Mouse (Mus musculus): ENCODE measurements around the gene Dhrs3. TPM values are rescaled to one million over a fixed set of nuclear protein-coding genes. Genes with fewer than 3 reads are reported as not detected.

The Dhrs3 gene
- polyA plus RNA-seq, 1 experiment from 2014 or later: 128 TPM

- no peaks in the 10 kb centered on the region; the same call in 1 of the 2 replicates for H3K36me3 ChIP-seq (ENCODE audit: control insufficient read depth, insufficient read depth, low read length)
- peaks cover 28% of the 10 kb centered on the region for H3K4me1 ChIP-seq (ENCODE audit: control insufficient read depth, insufficient read depth, low read length)
- ATAC-seq (ENCODE audit: insufficient number of reproducible peaks, insufficient read depth, low FRiP score, low read depth): no peak; the same call in 1 of the 2 replicates
- WGBS: under 1% methylated on average over 44 of the region's 44 CpGs
- peak overlapping the region; percentile 92 for H3K27ac ChIP-seq (ENCODE audit: low read length)
- H3K4me3 ChIP-seq (ENCODE audit: low read depth, low read length): peak overlapping the region; percentile 79
- H3K4me2 ChIP-seq (replicated peaks; ENCODE audit: low read depth, low read length): peak overlapping the region; percentile 61
- H3K27me3 ChIP-seq (ENCODE audit: control insufficient read depth, insufficient read depth, low read length): no peaks in the 10 kb centered on the region
- H3K9ac ChIP-seq (replicated peaks; ENCODE audit: low read depth, low read length): peak overlapping the region; percentile 80
- no peaks in the 10 kb centered on the region for H3K9me3 ChIP-seq (ENCODE audit: control insufficient read depth, low read depth, low read length)
Measured at GRCm38 (mm10) chr4:144893561-144894486, 1.2 kb downstream of the Dhrs3 start.

- H3K4me2 ChIP-seq (replicated peaks; ENCODE audit: low read depth, low read length): peak overlapping the region; percentile 61
- peak overlapping the region; percentile 79 for H3K4me3 ChIP-seq (ENCODE audit: low read depth, low read length)
- H3K27me3 ChIP-seq (ENCODE audit: control insufficient read depth, insufficient read depth, low read length): no peaks in the 10 kb centered on the region
- peaks cover 28% of the 10 kb centered on the region for H3K4me1 ChIP-seq (ENCODE audit: control insufficient read depth, insufficient read depth, low read length)
- peaks cover 8% of the 10 kb centered on the region; the same call in 1 of the 2 replicates for H3K36me3 ChIP-seq (ENCODE audit: control insufficient read depth, insufficient read depth, low read length)
- no peaks in the 10 kb centered on the region for H3K9me3 ChIP-seq (ENCODE audit: control insufficient read depth, low read depth, low read length)
- peak overlapping the region; percentile 80 for H3K9ac ChIP-seq (replicated peaks; ENCODE audit: low read depth, low read length)
- peak overlapping the region; percentile 92 for H3K27ac ChIP-seq (ENCODE audit: low read length)
- under 1% methylated on average over 11 of the region's 11 CpGs for WGBS
- peak; percentile 26 for ATAC-seq (ENCODE audit: insufficient number of reproducible peaks, insufficient read depth, low FRiP score, low read depth)
Measured at GRCm38 (mm10) chr4:144894487-144895210, 2.0 kb downstream of the Dhrs3 start.

- Histone ChIP-seq H3K27me3 (ENCODE audit: control insufficient read depth, insufficient read depth, low read length) (no peaks in the 10 kb centered on the region), H3K4me2 (replicated peaks; ENCODE audit: low read depth, low read length) (peak overlapping the region; percentile 61), H3K9me3 (ENCODE audit: control insufficient read depth, low read depth, low read length) (no peaks in the 10 kb centered on the region), H3K9ac (replicated peaks; ENCODE audit: low read depth, low read length) (peak overlapping the region; percentile 80; the same call in 1 of the 2 replicates), H3K4me1 (ENCODE audit: control insufficient read depth, insufficient read depth, low read length) (peaks cover 28% of the 10 kb centered on the region), H3K27ac (ENCODE audit: low read length) (peak overlapping the region; percentile 92), H3K36me3 (ENCODE audit: control insufficient read depth, insufficient read depth, low read length) (peaks cover 8% of the 10 kb centered on the region; the same call in 1 of the 2 replicates), H3K4me3 (ENCODE audit: low read depth, low read length) (peak overlapping the region; percentile 79)
- 10% methylated on average over 2 of the region's 2 CpGs for WGBS
- 0 out of 2 replicates have a peak, but pooled peaks have one; percentile 7 for ATAC-seq (ENCODE audit: insufficient number of reproducible peaks, insufficient read depth, low FRiP score, low read depth)
Measured at GRCm38 (mm10) chr4:144895211-144895590, 2.6 kb downstream of the Dhrs3 start.

- WGBS: 26% methylated on average over 3 of the region's 3 CpGs
- H3K9ac ChIP-seq (replicated peaks; ENCODE audit: low read depth, low read length): 0 out of 2 replicates have a peak overlapping the region, but pooled peaks have one; percentile 21
- no peaks in the 10 kb centered on the region for H3K27me3 ChIP-seq (ENCODE audit: control insufficient read depth, insufficient read depth, low read length)
- peaks cover 32% of the 10 kb centered on the region for H3K4me1 ChIP-seq (ENCODE audit: control insufficient read depth, insufficient read depth, low read length)
- H3K27ac ChIP-seq (ENCODE audit: low read length): peak overlapping the region; percentile 92; the same call in 1 of the 2 replicates
- H3K36me3 ChIP-seq (ENCODE audit: control insufficient read depth, insufficient read depth, low read length): peaks cover 8% of the 10 kb centered on the region; the same call in 1 of the 2 replicates
- ATAC-seq (ENCODE audit: insufficient number of reproducible peaks, insufficient read depth, low FRiP score, low read depth): no peak
- no peaks in the 10 kb centered on the region for H3K9me3 ChIP-seq (ENCODE audit: control insufficient read depth, low read depth, low read length)
- peak overlapping the region; percentile 19 for H3K4me3 ChIP-seq (ENCODE audit: low read depth, low read length)
- H3K4me2 ChIP-seq (replicated peaks; ENCODE audit: low read depth, low read length): peak overlapping the region; percentile 61
Measured at GRCm38 (mm10) chr4:144896321-144896720, 3.7 kb downstream of the Dhrs3 start.

- 51% methylated on average over 6 of the region's 6 CpGs for WGBS
- no peak for ATAC-seq (ENCODE audit: insufficient number of reproducible peaks, insufficient read depth, low FRiP score, low read depth)
- H3K27ac ChIP-seq (ENCODE audit: low read length): peak overlapping the region; percentile 55
- H3K4me2 ChIP-seq (replicated peaks; ENCODE audit: low read depth, low read length): no peak overlapping the region
- H3K4me1 ChIP-seq (ENCODE audit: control insufficient read depth, insufficient read depth, low read length): peaks cover 34% of the 10 kb centered on the region
- H3K27me3 ChIP-seq (ENCODE audit: control insufficient read depth, insufficient read depth, low read length): no peaks in the 10 kb centered on the region
- H3K9me3 ChIP-seq (ENCODE audit: control insufficient read depth, low read depth, low read length): no peaks in the 10 kb centered on the region
- H3K36me3 ChIP-seq (ENCODE audit: control insufficient read depth, insufficient read depth, low read length): peaks cover 8% of the 10 kb centered on the region; the same call in 1 of the 2 replicates
- H3K9ac ChIP-seq (replicated peaks; ENCODE audit: low read depth, low read length): no peak overlapping the region
- H3K4me3 ChIP-seq (ENCODE audit: low read depth, low read length): no peak overlapping the region
Measured at GRCm38 (mm10) chr4:144898036-144898649, 5.5 kb downstream of the Dhrs3 start.

GRCm38 (mm10) chr4:144898737-144899136 is 6.1 kb downstream of the Dhrs3 start:
- H3K27me3 ChIP-seq (ENCODE audit: control insufficient read depth, insufficient read depth, low read length): no peaks in the 10 kb centered on the region
- no peaks in the 10 kb centered on the region for H3K9me3 ChIP-seq (ENCODE audit: control insufficient read depth, low read depth, low read length)
- H3K4me2 ChIP-seq (replicated peaks; ENCODE audit: low read depth, low read length): no peak overlapping the region
- H3K36me3 ChIP-seq (ENCODE audit: control insufficient read depth, insufficient read depth, low read length): peaks cover 8% of the 10 kb centered on the region; the same call in 1 of the 2 replicates
- H3K4me3 ChIP-seq (ENCODE audit: low read depth, low read length): no peak overlapping the region
- no peak for ATAC-seq (ENCODE audit: insufficient number of reproducible peaks, insufficient read depth, low FRiP score, low read depth)
- peaks cover 38% of the 10 kb centered on the region for H3K4me1 ChIP-seq (ENCODE audit: control insufficient read depth, insufficient read depth, low read length)
- no peak overlapping the region for H3K9ac ChIP-seq (replicated peaks; ENCODE audit: low read depth, low read length)
- 93% methylated on average over 2 of the region's 2 CpGs for WGBS
- H3K27ac ChIP-seq (ENCODE audit: low read length): peak overlapping the region; percentile 55; the same call in 1 of the 2 replicates

- H3K4me1 ChIP-seq (ENCODE audit: control insufficient read depth, insufficient read depth, low read length): peaks cover 41% of the 10 kb centered on the region
- H3K27me3 ChIP-seq (ENCODE audit: control insufficient read depth, insufficient read depth, low read length): no peaks in the 10 kb centered on the region
- H3K9ac ChIP-seq (replicated peaks; ENCODE audit: low read depth, low read length): no peak overlapping the region
- 66% methylated on average over 5 of the region's 5 CpGs for WGBS
- peaks cover 13% of the 10 kb centered on the region; the same call in 1 of the 2 replicates for H3K36me3 ChIP-seq (ENCODE audit: control insufficient read depth, insufficient read depth, low read length)
- peak; percentile 84 for ATAC-seq (ENCODE audit: insufficient number of reproducible peaks, insufficient read depth, low FRiP score, low read depth)
- H3K27ac ChIP-seq (ENCODE audit: low read length): peak overlapping the region; percentile 45; the same call in 1 of the 2 replicates
- H3K9me3 ChIP-seq (ENCODE audit: control insufficient read depth, low read depth, low read length): no peaks in the 10 kb centered on the region
- no peak overlapping the region for H3K4me3 ChIP-seq (ENCODE audit: low read depth, low read length)
- H3K4me2 ChIP-seq (replicated peaks; ENCODE audit: low read depth, low read length): no peak overlapping the region
Measured at GRCm38 (mm10) chr4:144901561-144902111, 9.0 kb downstream of the Dhrs3 start.
